Mouse (Mus musculus) thymus, adult 2 months (tissue): ENCODE results near the gene Gen1.

ENCODE experiments used
- CTCF ChIP-seq: fragments of 200-500 bp; IDR thresholded peaks from 2 replicates; pipeline ENCODE4 v1.5.1; 2012; ENCODE audit warnings: mild to moderate bottlenecking, control low read depth, low read length, moderate library complexity, borderline replicate concordance; ENCODE audit not compliant: control insufficient read depth, poor library complexity, insufficient read depth; ENCODE audit errors: extremely low read depth
- POLR2A ChIP-seq: fragments of 200-500 bp; IDR thresholded peaks from 2 replicates; pipeline ENCODE4 v1.6.1; 2012; ENCODE audit warnings: mild to moderate bottlenecking, low read length, control low read depth, moderate library complexity; ENCODE audit not compliant: control insufficient read depth, poor library complexity, insufficient read depth; ENCODE audit errors: extremely low read depth

DNA sequence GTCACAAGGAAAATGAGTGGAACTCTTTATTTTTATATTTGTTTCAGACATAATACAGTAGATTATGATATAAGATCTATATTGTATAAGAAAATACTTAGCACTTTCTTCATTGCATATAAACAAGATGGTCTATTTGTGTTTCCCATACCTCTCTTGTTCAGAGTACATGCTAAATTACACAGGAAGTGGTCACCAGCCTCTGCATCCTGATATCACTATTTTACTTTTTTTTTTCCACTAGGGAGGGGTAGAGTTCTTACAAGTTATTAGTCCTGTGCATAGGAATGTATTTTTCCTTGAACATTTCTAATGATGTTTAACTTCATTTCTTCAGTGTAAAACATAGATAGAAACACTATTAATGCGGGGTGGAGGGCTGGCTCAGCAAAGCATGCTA is 35.3 kb upstream of the Gen1 start:
- TF ChIP-seq CTCF: no peak
- TF ChIP-seq POLR2A: no peak
